Mouse (Mus musculus) neural tube, embryonic 12.5 days (tissue): ENCODE data around the gene Gm42688. TPM values are rescaled to one million over a fixed set of nuclear protein-coding genes. Genes with fewer than 3 reads are reported as not detected.

ENCODE experiments used
- ATAC-seq: fragments of 200-750 bp; cut with Nextera tagmentation; 2 replicates; pipeline ENCODE4 v1.8.0; 2017; ENCODE audit warnings: low read depth, mild to moderate bottlenecking, moderate TSS enrichment, moderate library complexity; ENCODE audit not compliant: low FRiP score
- H3K27ac ChIP-seq: fragments of 300-500 bp; sonication (generic); 2 replicates; pipeline ENCODE4 v1.5.1; 2016
- H3K27me3 ChIP-seq: fragments of 300-500 bp; sonication (generic); replicated peaks from 2 replicates; pipeline ENCODE4 v1.6.1; 2016; ENCODE audit warnings: mild to moderate bottlenecking
- H3K36me3 ChIP-seq: fragments of 300-500 bp; sonication (generic); 2 replicates; pipeline ENCODE4 v1.6.1; 2016; ENCODE audit warnings: mild to moderate bottlenecking
- H3K4me1 ChIP-seq: fragments of 300-500 bp; sonication (generic); 2 replicates; pipeline ENCODE4 v1.6.1; 2016
- H3K4me2 ChIP-seq: fragments of 300-500 bp; sonication (generic); replicated peaks from 2 replicates; pipeline ENCODE4 v1.6.1; 2016; ENCODE audit warnings: mild to moderate bottlenecking
- H3K4me3 ChIP-seq: fragments of 300-500 bp; sonication (generic); 2 replicates; pipeline ENCODE4 v1.5.1; 2016
- H3K9ac ChIP-seq: fragments of 300-500 bp; sonication (generic); 2 replicates; pipeline ENCODE4 v1.6.1; 2016; ENCODE audit warnings: mild to moderate bottlenecking
- H3K9me3 ChIP-seq: fragments of 300-500 bp; sonication (generic); 2 replicates; pipeline ENCODE4 v1.6.1; 2016; ENCODE audit warnings: mild to moderate bottlenecking
- WGBS: fragments of 180-500 bp; shearing (Covaris S2); methylation state at CpG from one replicate; pipeline ENCODE4 v1.1.7; 2016; 5-methylcytosine and 5-hydroxymethylcytosine counted together
- polyA plus RNA-seq: library from polyadenylated mRNA; unstranded; fragments of >200 nt; fragmentation: Nextera tagmentation; extraction: Ambion mirVana; gene quantifications from 2 replicates; pipeline ENCODE4 v1.2.1, GENCODE M21; 2016

Gm42688 gene
- 4.8 and 5.1 TPM in 2 replicates for polyA plus RNA-seq

GRCm38 (mm10) chr6:83101316-83101687, at the start of gene Gm42688, which contains the start of gene Ccdc142:
TSS of gene Gm42688 (plus strand) at chr6:83101617.
TSS of gene Ccdc142 (plus strand) at chr6:83101601.
- Histone ChIP-seq H3K27ac (peak within 1 kb of the TSS; percentile 65; the same call in 1 of the 2 replicates), H3K4me3 (peak within 1 kb of the TSS; percentile 76), H3K4me1 (peaks cover 18% of the 10 kb centered on the region), H3K9me3 (no peaks in the 10 kb centered on the region), H3K27me3 (peaks cover 3% of the 10 kb centered on the region; the same call in 1 of the 2 replicates), H3K36me3 (peaks cover 3% of the 10 kb centered on the region; the same call in 1 of the 2 replicates), H3K4me2 (peak within 1 kb of the TSS; percentile 99), H3K9ac (peak within 1 kb of the TSS; percentile 85)
- peak; percentile 92 for ATAC-seq
- under 1% methylated on average over 25 of the region's 25 CpGs for WGBS

- Histone ChIP-seq H3K9ac (peak overlapping the region; percentile 95), H3K4me2 (peak overlapping the region; percentile 93), H3K4me1 (peaks cover 22% of the 10 kb centered on the region), H3K36me3 (peaks cover 32% of the 10 kb centered on the region), H3K27ac (no peak overlapping the region), H3K27me3 (no peaks in the 10 kb centered on the region), H3K4me3 (peak overlapping the region; percentile 95), H3K9me3 (no peaks in the 10 kb centered on the region)
- 3% methylated on average over 26 of the region's 26 CpGs for WGBS
- ATAC-seq = peak; percentile 23
These were observed 48.1 kb upstream of the Gm42688 start for GRCm38 (mm10) chr6:83053136-83053960.

- peaks cover 32% of the 10 kb centered on the region for H3K36me3 ChIP-seq
- H3K9me3 ChIP-seq = no peaks in the 10 kb centered on the region
- H3K4me3 ChIP-seq = peak within 1 kb of the TSS; percentile 95
- under 1% methylated on average over 64 of the region's 64 CpGs for WGBS
- H3K4me2 ChIP-seq = peak within 1 kb of the TSS; percentile 93
- peak within 1 kb of the TSS; percentile 53; the same call in 1 of the 2 replicates for H3K27ac ChIP-seq
- H3K9ac ChIP-seq = peak within 1 kb of the TSS; percentile 95
- no peaks in the 10 kb centered on the region for H3K27me3 ChIP-seq
- ATAC-seq = peak; percentile 96
- peaks cover 22% of the 10 kb centered on the region for H3K4me1 ChIP-seq
These were observed 47.2 kb upstream of the Gm42688 start, which contains the start of gene Aup1 for GRCm38 (mm10) chr6:83054074-83054851. TSS of gene Aup1 (plus strand) at chr6:83054521.

- Histone ChIP-seq H3K9me3 (no peaks in the 10 kb centered on the region), H3K4me1 (peaks cover 22% of the 10 kb centered on the region), H3K27ac (peak within 1 kb of the TSS; percentile 53; the same call in 1 of the 2 replicates), H3K36me3 (peaks cover 32% of the 10 kb centered on the region), H3K27me3 (no peaks in the 10 kb centered on the region), H3K4me3 (peak within 1 kb of the TSS; percentile 95), H3K9ac (peak within 1 kb of the TSS; percentile 95), H3K4me2 (peak within 1 kb of the TSS; percentile 93)
- ATAC-seq = peak; percentile 57
- under 1% methylated on average over 50 of the region's 50 CpGs for WGBS
These were observed 46.5 kb upstream of the Gm42688 start, which contains the start of gene Htra2 for GRCm38 (mm10) chr6:83054871-83055431. TSS of gene Htra2 (minus strand) at chr6:83055273.

GRCm38 (mm10) chr6:83057790-83058189, 43.6 kb upstream of the Gm42688 start, which contains the start of gene Dqx1:
TSS of gene Dqx1 (plus strand) at chr6:83057844.
- no peak within 1 kb of the TSS for H3K27ac ChIP-seq
- H3K4me3 ChIP-seq = no peak within 1 kb of the TSS
- H3K27me3 ChIP-seq = peaks cover 8% of the 10 kb centered on the region
- H3K4me1 ChIP-seq = peaks cover 18% of the 10 kb centered on the region
- no peak within 1 kb of the TSS for H3K4me2 ChIP-seq
- no peak for ATAC-seq
- H3K9ac ChIP-seq = no peak within 1 kb of the TSS
- no peaks in the 10 kb centered on the region for H3K9me3 ChIP-seq
- WGBS = 44% methylated on average over 3 of the region's 3 CpGs
- peaks cover 18% of the 10 kb centered on the region for H3K36me3 ChIP-seq

- Histone ChIP-seq H3K9ac (no peak overlapping the region), H3K4me3 (no peak overlapping the region), H3K27me3 (peaks cover 18% of the 10 kb centered on the region), H3K9me3 (no peaks in the 10 kb centered on the region), H3K4me2 (no peak overlapping the region), H3K4me1 (peaks cover 11% of the 10 kb centered on the region), H3K36me3 (peaks cover 18% of the 10 kb centered on the region), H3K27ac (no peak overlapping the region)
- no peak for ATAC-seq
- WGBS = 84% methylated on average over 2 of the region's 2 CpGs
These were observed 42.7 kb upstream of the Gm42688 start for GRCm38 (mm10) chr6:83058725-83059124.

GRCm38 (mm10) chr6:83065995-83066394, 35.4 kb upstream of the Gm42688 start:
- H3K9ac ChIP-seq = no peak overlapping the region
- H3K4me2 ChIP-seq = no peak overlapping the region
- H3K4me1 ChIP-seq = peaks cover 16% of the 10 kb centered on the region
- no peaks in the 10 kb centered on the region for H3K9me3 ChIP-seq
- H3K27me3 ChIP-seq = peaks cover 88% of the 10 kb centered on the region
- H3K27ac ChIP-seq = no peak overlapping the region
- WGBS = 49% methylated on average over 8 of the region's 8 CpGs
- no peak for ATAC-seq
- no peak overlapping the region for H3K4me3 ChIP-seq
- H3K36me3 ChIP-seq = no peaks in the 10 kb centered on the region

GRCm38 (mm10) chr6:83066441-83066840, 35.0 kb upstream of the Gm42688 start:
- Histone ChIP-seq H3K4me3 (no peak overlapping the region), H3K27ac (no peak overlapping the region), H3K9me3 (no peaks in the 10 kb centered on the region), H3K4me2 (no peak overlapping the region), H3K27me3 (peaks cover 93% of the 10 kb centered on the region), H3K9ac (no peak overlapping the region), H3K36me3 (no peaks in the 10 kb centered on the region), H3K4me1 (peaks cover 21% of the 10 kb centered on the region)
- no peak for ATAC-seq
- WGBS = 35% methylated on average over 6 of the region's 6 CpGs

- peak overlapping the region; percentile 33 for H3K4me3 ChIP-seq
- no peak for ATAC-seq
These were observed 33.2 kb upstream of the Gm42688 start for GRCm38 (mm10) chr6:83068221-83068620.

GRCm38 (mm10) chr6:83068706-83069487, 32.5 kb upstream of the Gm42688 start:
- no peak for ATAC-seq
- Histone ChIP-seq H3K27me3 (peaks cover 98% of the 10 kb centered on the region), H3K4me2 (peak overlapping the region; percentile 49), H3K27ac (no peak overlapping the region), H3K4me1 (peaks cover 24% of the 10 kb centered on the region), H3K9ac (peak overlapping the region; percentile 50), H3K36me3 (no peaks in the 10 kb centered on the region), H3K4me3 (peak overlapping the region; percentile 33), H3K9me3 (no peaks in the 10 kb centered on the region)
- under 1% methylated on average over 81 of the region's 81 CpGs for WGBS

More at GRCm38 (mm10) chr6:83068221-83068620, 33.2 kb upstream of the Gm42688 start:
- Histone ChIP-seq H3K9me3 (no peaks in the 10 kb centered on the region), H3K4me2 (peak overlapping the region; percentile 49), H3K9ac (peak overlapping the region; percentile 50), H3K36me3 (no peaks in the 10 kb centered on the region), H3K27ac (no peak overlapping the region), H3K27me3 (peaks cover 98% of the 10 kb centered on the region), H3K4me1 (peaks cover 24% of the 10 kb centered on the region)
- WGBS = 4% methylated on average over 8 of the region's 8 CpGs
